Mouse (Mus musculus) limb, embryonic 13.5 days (tissue): ENCODE data around the gene Gchfr. TPM values are rescaled to one million over a fixed set of nuclear protein-coding genes. Genes with fewer than 3 reads are reported as not detected.

Source experiments
- ATAC-seq: fragments of 200-750 bp; cut with Nextera tagmentation; 2 replicates; pipeline ENCODE4 v1.8.0; 2017; ENCODE audit warnings: low read depth, moderate number of reproducible peaks, moderate TSS enrichment; ENCODE audit not compliant: low FRiP score
- H3K27ac ChIP-seq: fragments of 300-500 bp; sonication (generic); 2 replicates; pipeline ENCODE4 v1.5.1; 2015; ENCODE audit warnings: inconsistent platforms, mild to moderate bottlenecking, moderate library complexity
- H3K27me3 ChIP-seq: fragments of 300-500 bp; sonication (generic); 2 replicates; pipeline ENCODE4 v1.6.1; 2015; ENCODE audit warnings: mild to moderate bottlenecking, inconsistent platforms
- H3K36me3 ChIP-seq: fragments of 300-500 bp; sonication (generic); 2 replicates; pipeline ENCODE4 v1.6.1; 2015; ENCODE audit warnings: inconsistent platforms, mild to moderate bottlenecking, moderate library complexity
- H3K4me1 ChIP-seq: fragments of 300-500 bp; sonication (generic); 2 replicates; pipeline ENCODE4 v1.6.1; 2015; ENCODE audit warnings: inconsistent platforms
- H3K4me2 ChIP-seq: fragments of 300-500 bp; sonication (generic); replicated peaks from 2 replicates; pipeline ENCODE4 v1.6.1; 2015; ENCODE audit warnings: inconsistent platforms, mild to moderate bottlenecking, moderate library complexity
- H3K4me3 ChIP-seq: fragments of 300-500 bp; sonication (generic); 2 replicates; pipeline ENCODE4 v1.5.1; 2015; ENCODE audit warnings: moderate library complexity, mild to moderate bottlenecking, inconsistent platforms
- H3K9ac ChIP-seq: fragments of 300-500 bp; sonication (generic); 2 replicates; pipeline ENCODE4 v1.6.1; 2015; ENCODE audit warnings: mild to moderate bottlenecking, inconsistent platforms
- H3K9me3 ChIP-seq: fragments of 300-500 bp; sonication (generic); 2 replicates; pipeline ENCODE4 v1.6.1; 2016; ENCODE audit warnings: inconsistent platforms
- WGBS: fragments of 180-500 bp; shearing (Covaris S2); methylation state at CpG from one replicate; pipeline ENCODE4 v1.1.7; 2015; 5-methylcytosine and 5-hydroxymethylcytosine counted together
- polyA plus RNA-seq: library from polyadenylated mRNA; unstranded; fragments of >200 nt; fragmentation: Nextera tagmentation; extraction: Ambion mirVana; gene quantifications from 2 replicates; pipeline ENCODE4 v1.2.1, GENCODE M21; 2015

Gchfr gene
- polyA plus RNA-seq, 1 experiment from 2014 or later = 5.8 TPM

DNA sequence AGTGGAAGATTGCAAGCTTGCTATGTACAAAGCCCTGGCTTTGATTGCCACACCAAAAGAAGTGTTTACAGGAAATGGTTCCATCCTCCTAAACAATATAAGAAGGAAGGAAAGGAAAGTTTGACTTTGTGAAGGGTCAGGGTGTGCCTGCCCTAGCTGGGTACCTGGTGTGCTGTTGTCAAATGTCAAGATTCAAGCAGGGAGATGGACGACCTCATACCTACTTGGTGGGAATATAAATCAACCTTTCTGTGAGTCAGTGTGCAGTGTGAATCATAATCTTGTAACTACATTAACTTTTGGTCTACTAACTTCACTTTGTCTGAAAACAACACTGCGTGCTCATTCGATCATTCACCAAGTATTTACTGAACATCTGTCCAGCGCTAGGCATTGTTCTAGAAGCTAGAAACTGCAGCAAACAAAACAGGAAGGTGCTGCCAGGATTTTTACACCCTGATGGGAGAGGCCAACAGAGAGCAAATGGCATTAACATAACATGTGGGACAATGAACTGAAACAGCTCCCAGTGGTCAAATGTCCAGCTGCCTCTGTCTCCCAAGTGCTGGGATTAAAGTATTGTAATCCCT, 36.4 kb downstream of the Gchfr start:
- no peak for ATAC-seq
- Histone ChIP-seq H3K4me3 (no peak overlapping the region), H3K27ac (no peak overlapping the region), H3K4me1 (peaks cover 22% of the 10 kb centered on the region), H3K4me2 (no peak overlapping the region), H3K9me3 (no peaks in the 10 kb centered on the region), H3K36me3 (no peaks in the 10 kb centered on the region), H3K9ac (no peak overlapping the region), H3K27me3 (no peaks in the 10 kb centered on the region)
- WGBS = 72% methylated on average over 4 of the region's 4 CpGs

DNA sequence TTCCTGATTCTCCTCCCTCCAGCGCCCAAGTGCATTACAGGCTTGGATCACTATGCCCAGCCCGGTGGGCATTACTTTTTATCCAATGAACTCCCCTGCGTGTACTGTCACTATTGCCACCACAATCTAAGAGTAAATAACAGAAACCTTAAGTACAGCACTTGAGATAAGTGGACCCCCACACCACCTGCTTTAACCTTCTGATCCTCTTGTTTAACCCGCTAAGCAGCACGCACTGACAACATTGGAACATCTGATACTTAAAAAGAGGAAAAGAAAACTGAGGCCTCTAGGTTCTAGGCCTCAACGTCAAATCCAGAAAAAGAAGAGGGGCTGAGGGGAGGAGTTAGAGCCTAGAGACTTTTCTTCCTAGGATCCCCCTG, 40.4 kb downstream of the Gchfr start:
- H3K9me3 ChIP-seq = no peaks in the 10 kb centered on the region
- peaks cover 22% of the 10 kb centered on the region for H3K4me1 ChIP-seq
- peaks cover 27% of the 10 kb centered on the region for H3K36me3 ChIP-seq
- H3K9ac ChIP-seq = peak overlapping the region; percentile 74
- peak overlapping the region; percentile 76 for H3K4me3 ChIP-seq
- ATAC-seq = no peak
- no peaks in the 10 kb centered on the region for H3K27me3 ChIP-seq
- peak overlapping the region; percentile 71 for H3K4me2 ChIP-seq
- peak overlapping the region; percentile 91 for H3K27ac ChIP-seq
- WGBS = 26% methylated on average over 6 of the region's 6 CpGs

DNA sequence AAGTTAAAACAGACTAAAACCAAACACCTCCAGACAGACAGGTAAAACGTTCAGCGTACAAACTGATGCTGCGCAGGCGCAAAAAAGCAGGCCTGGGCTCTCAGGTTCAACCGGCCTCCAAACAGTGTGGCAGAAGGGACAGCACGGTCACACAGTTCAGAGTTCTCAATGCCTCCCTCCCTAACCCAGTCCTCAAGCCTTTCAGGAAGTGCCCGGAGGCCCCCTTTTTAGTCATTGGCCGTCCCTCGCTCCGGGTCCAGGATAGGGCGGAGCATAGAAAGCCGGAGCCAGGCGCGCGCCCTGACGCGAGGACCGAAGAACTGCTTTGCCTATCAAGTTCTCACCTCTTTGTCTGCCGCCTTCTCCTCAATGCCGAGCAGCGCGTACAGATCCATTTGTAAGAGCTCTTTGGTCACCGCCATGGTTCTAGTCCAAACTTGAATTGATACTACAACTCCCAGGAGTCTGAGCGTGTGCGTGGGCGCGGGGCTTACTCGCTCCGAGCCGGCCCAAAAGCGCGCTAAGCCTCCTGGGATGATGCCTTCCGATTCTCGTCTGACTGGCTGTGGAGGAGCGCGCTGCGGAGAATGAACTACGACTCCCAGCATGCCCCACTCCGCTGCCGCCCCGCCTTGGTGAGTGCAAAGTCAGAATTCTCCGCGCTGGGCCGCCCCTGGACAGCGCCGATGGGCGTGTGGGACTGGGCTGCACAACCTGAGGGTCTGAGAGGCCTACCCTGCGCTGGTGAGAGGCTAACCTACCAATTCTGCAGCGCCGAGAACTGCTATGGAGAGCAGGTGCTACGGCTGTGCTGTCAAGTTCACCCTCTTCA, 41.0 kb downstream of the Gchfr start, which contains the start of the genes Zfyve19 and Dnajc17:
Gene Zfyve19 (plus strand): TSS at position 274 of the 832 bp plus-strand sequence.
Gene Dnajc17 (minus strand): TSS at position 452 of the 832 bp plus-strand sequence.
- Histone ChIP-seq H3K27me3 (no peaks in the 10 kb centered on the region), H3K27ac (peak within 1 kb of the TSS; percentile 91), H3K4me3 (peak within 1 kb of the TSS; percentile 76), H3K9me3 (no peaks in the 10 kb centered on the region), H3K4me2 (peak within 1 kb of the TSS; percentile 71), H3K36me3 (peaks cover 33% of the 10 kb centered on the region), H3K4me1 (peaks cover 19% of the 10 kb centered on the region), H3K9ac (peak within 1 kb of the TSS; percentile 81)
- peak; percentile 98 for ATAC-seq
- under 1% methylated on average over 51 of the region's 51 CpGs for WGBS

DNA sequence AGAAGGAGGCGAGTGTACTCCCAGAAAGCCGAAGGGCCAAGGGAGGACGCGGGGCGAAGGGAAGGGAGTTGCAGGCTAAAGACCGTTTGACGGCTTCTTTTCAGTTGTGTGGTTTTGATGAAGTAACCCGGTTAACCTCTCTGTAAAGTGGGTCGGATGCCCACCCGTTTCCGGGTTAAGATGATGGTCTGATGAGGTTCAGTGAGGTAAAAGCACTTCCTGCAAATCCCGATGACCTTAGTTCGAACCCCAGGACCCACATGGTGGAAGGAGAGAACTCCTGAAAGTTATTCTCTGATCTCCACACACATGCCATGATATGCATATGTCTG, 41.6 kb downstream of the Gchfr start:
- peak overlapping the region; percentile 71 for H3K4me2 ChIP-seq
- H3K9me3 ChIP-seq = no peaks in the 10 kb centered on the region
- peak overlapping the region; percentile 91; the same call in 1 of the 2 replicates for H3K27ac ChIP-seq
- peak overlapping the region; percentile 81 for H3K9ac ChIP-seq
- ATAC-seq = no peak
- no peaks in the 10 kb centered on the region for H3K27me3 ChIP-seq
- H3K36me3 ChIP-seq = peaks cover 38% of the 10 kb centered on the region
- 1% methylated on average over 13 of the region's 13 CpGs for WGBS
- H3K4me1 ChIP-seq = peaks cover 16% of the 10 kb centered on the region
- H3K4me3 ChIP-seq = peak overlapping the region; percentile 76

Other genes with a start within 250 kb of the Gchfr start
- gene Chst14, start 241.3 kb upstream of the Gchfr start, polyA plus RNA-seq = 51.2 and 51.9 TPM in 2 replicates
- gene Ccdc32, start 138.4 kb upstream of the Gchfr start, polyA plus RNA-seq = 22.8 and 23.1 TPM in 2 replicates
- 4.5 and 4.8 TPM in 2 replicates for gene Rpusd2, start 133.0 kb upstream of the Gchfr start, polyA plus RNA-seq
- gene Knl1, start 120.7 kb upstream of the Gchfr start, polyA plus RNA-seq = 54.7 and 56.3 TPM in 2 replicates
- 47.1 and 47.9 TPM in 2 replicates for gene Rad51, start 55.0 kb upstream of the Gchfr start, polyA plus RNA-seq
- 41.4 and 44.4 TPM in 2 replicates for gene Rmdn3, start 10.7 kb upstream of the Gchfr start, polyA plus RNA-seq
- 0.47 and 0.75 TPM in 2 replicates for gene Gm14137, start 6.7 kb downstream of the Gchfr start, polyA plus RNA-seq
- 58.3 and 61.1 TPM in 2 replicates for gene Zfyve19, start 40.8 kb downstream of the Gchfr start, polyA plus RNA-seq
- 23.1 and 25.4 TPM in 2 replicates for gene Dnajc17, start 41.0 kb downstream of the Gchfr start, polyA plus RNA-seq
- gene Ppp1r14d, start 62.1 kb downstream of the Gchfr start, polyA plus RNA-seq = not detected in 2 replicates
- gene Spint1, start 69.6 kb downstream of the Gchfr start, polyA plus RNA-seq = 8.0 and 9.4 TPM in 2 replicates
- gene Rhov, start 103.5 kb downstream of the Gchfr start, polyA plus RNA-seq = 11.1 and 11.5 TPM in 2 replicates
- 21.0 and 21.5 TPM in 2 replicates for gene Vps18, start 121.0 kb downstream of the Gchfr start, polyA plus RNA-seq
- 5.4 TPM in 2 replicates for gene Dll4, start 158.0 kb downstream of the Gchfr start, polyA plus RNA-seq
- gene Chac1, start 183.5 kb downstream of the Gchfr start, polyA plus RNA-seq = 0.70 and 1.0 TPM in 2 replicates